Mouse (Mus musculus): ENCODE measurements around the gene Mdm2. TPM values are rescaled to one million over a fixed set of nuclear protein-coding genes. Genes with fewer than 3 reads are reported as not detected.

Gene Mdm2
- polyA plus RNA-seq, 1 experiment from 2014 or later: 20.7 TPM

GRCm38 (mm10) chr10:117691389-117691968 lies 19.1 kb downstream of the Mdm2 start:
- no peak overlapping the region for H3K4me3 ChIP-seq (ENCODE audit: low read depth, low read length)
- no peaks in the 10 kb centered on the region for H3K9me3 ChIP-seq (replicated peaks; ENCODE audit: control insufficient read depth, low read length)
- H3K9ac ChIP-seq (ENCODE audit: low read depth, low read length): no peak overlapping the region
- no peak overlapping the region for H3K4me2 ChIP-seq (ENCODE audit: low read depth, low read length)
- peaks cover 62% of the 10 kb centered on the region for H3K36me3 ChIP-seq (ENCODE audit: control insufficient read depth, insufficient read depth)
- H3K4me1 ChIP-seq (ENCODE audit: control insufficient read depth, low read depth, low read length): no peaks in the 10 kb centered on the region
- WGBS (ENCODE audit: insufficient replicate concordance): 82% methylated on average over 10 of the region's 10 CpGs
- H3K27ac ChIP-seq (ENCODE audit: low read length): no peak overlapping the region
- ATAC-seq (ENCODE audit: low read depth): no peak
- no peaks in the 10 kb centered on the region for H3K27me3 ChIP-seq (ENCODE audit: control insufficient read depth, insufficient read depth, low read depth, low read length)

DNA sequence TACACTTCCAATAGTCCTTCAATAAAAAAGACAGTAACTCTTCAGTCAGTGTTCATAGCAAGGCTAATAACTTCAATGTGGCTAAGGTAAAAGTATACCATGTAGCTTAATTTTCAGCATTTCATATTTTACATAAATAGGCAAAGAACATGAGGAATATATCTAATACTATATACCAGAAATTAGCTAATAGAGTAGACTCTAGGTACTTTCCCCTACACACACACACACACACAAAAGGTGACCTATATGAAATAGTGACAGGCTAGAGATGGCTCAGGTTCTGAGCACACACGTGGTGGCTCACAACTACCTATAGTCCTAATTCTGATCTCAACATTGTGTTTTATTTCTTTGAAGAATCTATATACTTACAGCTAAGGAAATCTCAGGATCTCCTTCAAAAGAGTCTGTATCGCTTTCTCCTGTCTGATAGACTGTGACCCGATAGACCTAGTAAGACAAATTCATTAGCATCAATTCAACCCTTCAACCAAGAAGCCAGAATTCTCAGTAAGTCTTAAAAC lies 19.7 kb downstream of the Mdm2 start:
- Histone ChIP-seq H3K27ac (ENCODE audit: low read length) (no peak overlapping the region), H3K4me3 (ENCODE audit: low read depth, low read length) (no peak overlapping the region), H3K4me2 (ENCODE audit: low read depth, low read length) (no peak overlapping the region), H3K9ac (ENCODE audit: low read depth, low read length) (no peak overlapping the region), H3K27me3 (ENCODE audit: control insufficient read depth, insufficient read depth, low read depth, low read length) (no peaks in the 10 kb centered on the region), H3K36me3 (ENCODE audit: control insufficient read depth, insufficient read depth) (peaks cover 56% of the 10 kb centered on the region), H3K9me3 (replicated peaks; ENCODE audit: control insufficient read depth, low read length) (no peaks in the 10 kb centered on the region), H3K4me1 (ENCODE audit: control insufficient read depth, low read depth, low read length) (no peaks in the 10 kb centered on the region)
- ATAC-seq (ENCODE audit: low read depth): no peak
- 83% methylated on average over 3 of the region's 3 CpGs for WGBS (ENCODE audit: insufficient replicate concordance)

- Histone ChIP-seq H3K36me3 (ENCODE audit: control insufficient read depth, insufficient read depth) (peaks cover 49% of the 10 kb centered on the region), H3K4me3 (ENCODE audit: low read depth, low read length) (no peak overlapping the region), H3K4me1 (ENCODE audit: control insufficient read depth, low read depth, low read length) (no peaks in the 10 kb centered on the region), H3K9me3 (replicated peaks; ENCODE audit: control insufficient read depth, low read length) (no peaks in the 10 kb centered on the region), H3K27me3 (ENCODE audit: control insufficient read depth, insufficient read depth, low read depth, low read length) (no peaks in the 10 kb centered on the region), H3K27ac (ENCODE audit: low read length) (no peak overlapping the region), H3K4me2 (ENCODE audit: low read depth, low read length) (no peak overlapping the region), H3K9ac (ENCODE audit: low read depth, low read length) (no peak overlapping the region)
- no peak for ATAC-seq (ENCODE audit: low read depth)
- WGBS (ENCODE audit: insufficient replicate concordance): 84% methylated on average over 2 of the region's 2 CpGs
Observed at GRCm38 (mm10) chr10:117690101-117690352, 20.5 kb downstream of the Mdm2 start.

- Histone ChIP-seq H3K4me2 (ENCODE audit: low read depth, low read length) (no peak overlapping the region), H3K27ac (ENCODE audit: low read length) (no peak overlapping the region), H3K36me3 (ENCODE audit: control insufficient read depth, insufficient read depth) (peaks cover 44% of the 10 kb centered on the region), H3K9me3 (replicated peaks; ENCODE audit: control insufficient read depth, low read length) (no peaks in the 10 kb centered on the region), H3K4me1 (ENCODE audit: control insufficient read depth, low read depth, low read length) (no peaks in the 10 kb centered on the region), H3K4me3 (ENCODE audit: low read depth, low read length) (no peak overlapping the region), H3K27me3 (ENCODE audit: control insufficient read depth, insufficient read depth, low read depth, low read length) (no peaks in the 10 kb centered on the region), H3K9ac (ENCODE audit: low read depth, low read length) (no peak overlapping the region)
- WGBS (ENCODE audit: insufficient replicate concordance): 92% methylated on average over 11 of the region's 11 CpGs
- no peak for ATAC-seq (ENCODE audit: low read depth)
Observed at GRCm38 (mm10) chr10:117689297-117690100, 21.1 kb downstream of the Mdm2 start.

DNA sequence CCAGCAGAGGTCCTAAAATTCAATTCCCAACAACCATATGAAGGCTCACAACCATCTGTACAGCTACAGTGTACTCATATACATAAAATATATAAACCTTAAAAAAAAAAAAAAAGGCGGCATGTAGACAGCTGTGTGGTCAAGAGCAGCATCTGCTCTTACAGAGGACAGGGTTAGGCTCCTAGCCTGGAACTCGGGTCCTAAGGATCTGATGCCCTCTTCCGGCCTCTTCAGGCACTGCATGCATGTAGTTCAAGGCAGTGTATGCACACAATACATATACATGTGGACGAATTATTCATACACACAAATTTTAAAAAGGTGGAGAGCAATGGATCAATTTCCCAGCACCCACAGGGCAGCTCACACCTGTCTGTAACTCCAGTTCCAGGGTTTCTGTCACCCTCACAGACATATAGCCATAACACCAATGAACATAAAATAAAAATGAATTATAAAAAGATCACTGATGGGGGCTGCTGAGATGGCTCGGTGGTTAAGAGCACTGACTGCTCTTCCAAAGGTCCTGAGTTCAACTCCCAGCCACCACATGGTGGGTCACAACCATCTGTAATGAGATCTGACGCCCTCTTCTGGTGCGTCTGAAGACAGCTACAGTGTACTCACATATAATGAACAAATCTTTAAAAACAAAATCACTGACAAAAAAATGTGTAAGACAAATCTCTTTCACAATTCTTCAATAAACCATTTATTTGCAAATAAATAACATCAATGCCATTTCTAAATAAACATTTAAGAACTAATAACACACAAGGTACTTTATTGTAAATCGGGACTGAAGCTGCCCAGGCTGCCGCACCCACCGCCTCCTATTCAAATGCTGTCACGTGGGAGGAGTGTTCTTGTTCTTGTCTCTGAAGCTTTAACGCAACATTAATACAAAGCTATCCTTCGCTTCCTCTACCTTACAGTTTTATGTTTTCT lies 22.1 kb downstream of the Mdm2 start:
- Histone ChIP-seq H3K4me2 (ENCODE audit: low read depth, low read length) (no peak overlapping the region), H3K36me3 (ENCODE audit: control insufficient read depth, insufficient read depth) (peaks cover 36% of the 10 kb centered on the region), H3K9me3 (replicated peaks; ENCODE audit: control insufficient read depth, low read length) (no peaks in the 10 kb centered on the region), H3K27ac (ENCODE audit: low read length) (no peak overlapping the region), H3K4me3 (ENCODE audit: low read depth, low read length) (no peak overlapping the region), H3K4me1 (ENCODE audit: control insufficient read depth, low read depth, low read length) (no peaks in the 10 kb centered on the region), H3K9ac (ENCODE audit: low read depth, low read length) (no peak overlapping the region), H3K27me3 (ENCODE audit: control insufficient read depth, insufficient read depth, low read depth, low read length) (no peaks in the 10 kb centered on the region)
- 75% methylated on average over 13 of the region's 13 CpGs for WGBS (ENCODE audit: insufficient replicate concordance)
- ATAC-seq (ENCODE audit: low read depth): no peak

GRCm38 (mm10) chr10:117687577-117687976 lies 23.0 kb downstream of the Mdm2 start:
- ATAC-seq (ENCODE audit: low read depth): no peak
- WGBS (ENCODE audit: insufficient replicate concordance): 80% methylated on average over 7 of the region's 7 CpGs
- Histone ChIP-seq H3K9me3 (replicated peaks; ENCODE audit: control insufficient read depth, low read length) (no peaks in the 10 kb centered on the region), H3K4me1 (ENCODE audit: control insufficient read depth, low read depth, low read length) (no peaks in the 10 kb centered on the region), H3K27ac (ENCODE audit: low read length) (no peak overlapping the region), H3K36me3 (ENCODE audit: control insufficient read depth, insufficient read depth) (peaks cover 31% of the 10 kb centered on the region), H3K4me3 (ENCODE audit: low read depth, low read length) (no peak overlapping the region), H3K27me3 (ENCODE audit: control insufficient read depth, insufficient read depth, low read depth, low read length) (no peaks in the 10 kb centered on the region), H3K9ac (ENCODE audit: low read depth, low read length) (no peak overlapping the region), H3K4me2 (ENCODE audit: low read depth, low read length) (no peak overlapping the region)

- no peak overlapping the region for H3K9ac ChIP-seq (ENCODE audit: low read depth, low read length)
- no peaks in the 10 kb centered on the region for H3K9me3 ChIP-seq (replicated peaks; ENCODE audit: control insufficient read depth, low read length)
- H3K27me3 ChIP-seq (ENCODE audit: control insufficient read depth, insufficient read depth, low read depth, low read length): no peaks in the 10 kb centered on the region
- H3K4me3 ChIP-seq (ENCODE audit: low read depth, low read length): no peak overlapping the region
- WGBS (ENCODE audit: insufficient replicate concordance): 74% methylated on average over 3 of the region's 3 CpGs
- H3K4me2 ChIP-seq (ENCODE audit: low read depth, low read length): no peak overlapping the region
- no peak overlapping the region for H3K27ac ChIP-seq (ENCODE audit: low read length)
- H3K4me1 ChIP-seq (ENCODE audit: control insufficient read depth, low read depth, low read length): no peaks in the 10 kb centered on the region
- peaks cover 26% of the 10 kb centered on the region for H3K36me3 ChIP-seq (ENCODE audit: control insufficient read depth, insufficient read depth)
- no peak for ATAC-seq (ENCODE audit: low read depth)
Observed at GRCm38 (mm10) chr10:117687018-117687417, 23.5 kb downstream of the Mdm2 start.

GRCm38 (mm10) chr10:117685849-117686591 lies 24.5 kb downstream of the Mdm2 start:
- H3K4me1 ChIP-seq (ENCODE audit: control insufficient read depth, low read depth, low read length): no peaks in the 10 kb centered on the region
- ATAC-seq (ENCODE audit: low read depth): no peak
- H3K36me3 ChIP-seq (ENCODE audit: control insufficient read depth, insufficient read depth): peaks cover 18% of the 10 kb centered on the region
- H3K4me2 ChIP-seq (ENCODE audit: low read depth, low read length): no peak overlapping the region
- no peaks in the 10 kb centered on the region for H3K9me3 ChIP-seq (replicated peaks; ENCODE audit: control insufficient read depth, low read length)
- no peak overlapping the region for H3K27ac ChIP-seq (ENCODE audit: low read length)
- 81% methylated on average over 13 of the region's 13 CpGs for WGBS (ENCODE audit: insufficient replicate concordance)
- H3K4me3 ChIP-seq (ENCODE audit: low read depth, low read length): no peak overlapping the region
- no peaks in the 10 kb centered on the region for H3K27me3 ChIP-seq (ENCODE audit: control insufficient read depth, insufficient read depth, low read depth, low read length)
- H3K9ac ChIP-seq (ENCODE audit: low read depth, low read length): no peak overlapping the region
